10 mouse cellular contexts compared by ENCODE assay signal in the genomic region with DNA sequence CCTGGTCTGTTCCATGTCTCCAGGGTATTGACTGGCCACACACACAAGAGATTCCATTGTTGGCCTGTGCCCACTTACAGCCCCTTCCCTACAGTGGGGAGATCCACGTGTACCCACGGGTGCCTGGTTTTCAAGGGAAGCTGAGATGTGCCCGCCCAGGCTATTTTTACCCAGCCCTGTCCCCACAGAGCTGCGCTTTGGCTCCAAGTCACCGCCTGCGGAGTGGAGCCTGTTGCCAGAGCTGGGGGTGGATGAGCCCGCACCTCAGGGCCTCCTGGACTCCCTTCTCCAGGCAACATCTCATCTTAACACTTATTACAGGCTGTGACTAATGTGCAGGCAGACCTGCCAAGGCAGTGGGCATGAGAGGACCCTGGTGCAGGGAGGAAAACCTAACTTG.
A peak's percentile ranks its signal among the peaks of the same experiment; 100 is the strongest.
DNase-seq lines count a peak whose midpoint lies in the region; ATAC-seq and TF ChIP-seq lines count a peak whose summit lies in the region.
"Had no signal": no experiment of that assay in that cellular context is flagged by ENCODE, and none has a peak within 500 bp of the region (broad histone marks: within the 10 kb centered on the region; RNA-seq: fewer than 3 reads in every experiment).

No protein-coding gene starts in this region.

- no peak overlapping the region for H3K4me2 ChIP-seq in midbrain, embryonic 15.5 days
- H3K4me2 ChIP-seq in hindbrain, embryonic 13.5 days, result no peak overlapping the region
- H3K4me2 ChIP-seq: heart, embryonic 13.5 days had no signal

- peak; percentile 68 for DNase-seq in gastrocnemius, adult 18-20 months (ENCODE audit: low spot score)
- no peak for DNase-seq in gastrocnemius, postnatal 4 days (ENCODE audit: low spot score in 2 of 2)
- DNase-seq in cerebellum, adult 11 months, result peak; percentile 63
- DNase-seq in gastrocnemius, adult 2 months, result peak; percentile 86
- DNase-seq in left cerebral cortex, postnatal 36 days (ENCODE audit: low spot score in 2 of 2), result peak; percentile 82 to 90
- no peak for DNase-seq in thymus, postnatal 4 days
- DNase-seq: kidney, postnatal 4 days had no signal

- H3K27me3 ChIP-seq in midbrain, embryonic 15.5 days (replicated peaks), result no peaks in the 10 kb centered on the region
- no peaks in the 10 kb centered on the region for H3K27me3 ChIP-seq in hindbrain, embryonic 13.5 days
- H3K27me3 ChIP-seq: heart, embryonic 13.5 days had no signal

- no peak for ATAC-seq in midbrain, embryonic 15.5 days (replicated peaks)
- ATAC-seq in hindbrain, embryonic 13.5 days (ENCODE audit: low FRiP score), result no peak

- H3K4me3 ChIP-seq in gastrocnemius, adult 2 months, result no peak overlapping the region
- no peak overlapping the region for H3K4me3 ChIP-seq in midbrain, embryonic 15.5 days
- H3K4me3 ChIP-seq in hindbrain, embryonic 13.5 days, result no peak overlapping the region
- H3K4me3 ChIP-seq: heart, embryonic 13.5 days had no signal

- intact Hi-C loops in gastrocnemius, adult 2 months (cut with DNase I), result no loop called here
- intact Hi-C loops in left cerebral cortex, postnatal 36 days (cut with DNase I), result no loop called here

- WGBS in midbrain, embryonic 15.5 days, result 89% methylated on average over 7 of the region's 7 CpGs
- 83% methylated on average over 7 of the region's 7 CpGs for WGBS in hindbrain, embryonic 13.5 days

- H3K9ac ChIP-seq in midbrain, embryonic 15.5 days, result no peak overlapping the region
- no peak overlapping the region for H3K9ac ChIP-seq in hindbrain, embryonic 13.5 days
- H3K9ac ChIP-seq: heart, embryonic 13.5 days had no signal

- H3K4me1 ChIP-seq in midbrain, embryonic 15.5 days, result peaks cover 24% of the 10 kb centered on the region
- H3K4me1 ChIP-seq in hindbrain, embryonic 13.5 days (replicated peaks), result peaks cover 67% of the 10 kb centered on the region

- H3K9me3 ChIP-seq in midbrain, embryonic 15.5 days, result no peaks in the 10 kb centered on the region
- H3K9me3 ChIP-seq in hindbrain, embryonic 13.5 days, result no peaks in the 10 kb centered on the region
- H3K9me3 ChIP-seq: heart, embryonic 13.5 days had no signal

- no peak for TF ChIP-seq CTCF in gastrocnemius, adult 2 months (IDR thresholded peaks at IDR 0.05)

- no peaks in the 10 kb centered on the region for H3K36me3 ChIP-seq in midbrain, embryonic 15.5 days (replicated peaks)
- H3K36me3 ChIP-seq in hindbrain, embryonic 13.5 days, result no peaks in the 10 kb centered on the region
- H3K36me3 ChIP-seq: heart, embryonic 13.5 days had no signal

- peak overlapping the region; percentile 69 for H3K27ac ChIP-seq in gastrocnemius, adult 2 months
- no peak overlapping the region for H3K27ac ChIP-seq in midbrain, embryonic 15.5 days
- H3K27ac ChIP-seq in hindbrain, embryonic 13.5 days, result no peak overlapping the region
- H3K27ac ChIP-seq: heart, embryonic 13.5 days had no signal

Comparison
In these comparisons a context has a peak if more than half of its experiments do, and no peak if none do; other contexts are left out.
1. DNase-seq: peak in gastrocnemius, adult 18-20 months (single experiment), cerebellum, adult 11 months (single experiment), gastrocnemius, adult 2 months (single experiment) and left cerebral cortex, postnatal 36 days (2 of 2); none in gastrocnemius, postnatal 4 days (0 of 2) and thymus, postnatal 4 days (single experiment).